Mouse (Mus musculus): ENCODE measurements around the gene Adarb1. TPM values are rescaled to one million over a fixed set of nuclear protein-coding genes. Genes with fewer than 3 reads are reported as not detected.
A peak's percentile ranks its signal among the peaks of the same experiment; 100 is the strongest.

The Adarb1 gene
- polyA plus RNA-seq, 1 experiment from 2014 or later = 5.1 TPM

GRCm38 (mm10) chr10:77430771-77431170 lies 12.7 kb upstream of the Adarb1 start:
- no peaks in the 10 kb centered on the region for H3K27me3 ChIP-seq (replicated peaks; ENCODE audit: low read depth, poor library complexity, severe bottlenecking)
- H3K9me3 ChIP-seq = no peaks in the 10 kb centered on the region
- no peak overlapping the region for H3K27ac ChIP-seq (replicated peaks)
- H3K36me3 ChIP-seq (replicated peaks) = no peaks in the 10 kb centered on the region
- peaks cover 12% of the 10 kb centered on the region for H3K4me1 ChIP-seq
- DNase-seq (ENCODE audit: low spot score) = no peak
- H3K4me3 ChIP-seq = no peak overlapping the region

DNA sequence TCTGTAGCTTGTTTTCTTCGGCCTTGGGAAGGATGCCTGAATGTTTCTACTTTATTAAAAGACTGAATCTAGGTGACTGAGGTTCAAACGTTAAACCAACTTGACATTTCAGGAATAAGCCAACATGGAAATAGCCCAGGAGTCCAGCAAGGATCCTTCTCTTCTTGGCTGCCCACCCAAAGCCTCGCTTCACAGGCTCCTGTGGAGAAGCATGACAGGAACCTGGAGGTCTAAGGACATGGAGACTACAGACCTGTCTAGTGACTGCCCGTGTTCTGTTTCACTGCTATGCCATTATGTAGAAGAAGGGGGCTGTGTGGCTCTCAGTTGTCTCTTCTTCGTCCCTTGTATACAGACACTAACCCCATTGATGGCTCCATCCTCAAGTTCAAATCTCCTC lies 11.9 kb upstream of the Adarb1 start:
- no peak for DNase-seq (ENCODE audit: low spot score)
- Histone ChIP-seq H3K27me3 (replicated peaks; ENCODE audit: low read depth, poor library complexity, severe bottlenecking) (no peaks in the 10 kb centered on the region), H3K4me3 (no peak overlapping the region), H3K4me1 (peaks cover 7% of the 10 kb centered on the region), H3K36me3 (replicated peaks) (no peaks in the 10 kb centered on the region), H3K27ac (replicated peaks) (no peak overlapping the region), H3K9me3 (no peaks in the 10 kb centered on the region)
- WGBS = 83% methylated on average over 5 of the region's 5 CpGs

- Histone ChIP-seq H3K27ac (replicated peaks) (no peak overlapping the region), H3K4me1 (no peaks in the 10 kb centered on the region), H3K9me3 (no peaks in the 10 kb centered on the region), H3K27me3 (replicated peaks; ENCODE audit: low read depth, poor library complexity, severe bottlenecking) (no peaks in the 10 kb centered on the region), H3K36me3 (replicated peaks) (no peaks in the 10 kb centered on the region), H3K4me3 (no peak overlapping the region)
- DNase-seq (ENCODE audit: low spot score) = no peak
- 64% methylated on average over 2 of the region's 2 CpGs for WGBS
Observed at GRCm38 (mm10) chr10:77427610-77428009, 9.5 kb upstream of the Adarb1 start.

DNA sequence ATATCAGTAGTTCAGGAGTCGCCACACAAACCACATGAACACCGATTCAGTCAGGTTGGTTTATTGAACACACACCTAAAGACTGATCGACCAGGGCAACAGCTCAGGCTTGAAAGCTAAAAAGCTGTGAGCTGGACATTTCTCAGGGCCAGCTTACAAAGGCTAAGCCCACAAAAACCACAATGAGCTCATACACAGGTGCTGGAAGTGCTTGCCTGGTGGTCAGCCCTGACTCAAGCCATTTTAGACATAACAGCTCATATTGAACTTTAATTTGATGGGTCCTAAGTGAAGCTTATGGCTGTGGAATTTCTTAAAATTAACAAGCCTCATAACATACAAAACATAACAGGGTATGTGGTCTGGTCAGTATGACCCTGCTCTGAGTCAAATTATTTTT lies 2.1 kb upstream of the Adarb1 start:
- Histone ChIP-seq H3K27ac (replicated peaks) (no peak overlapping the region), H3K36me3 (replicated peaks) (no peaks in the 10 kb centered on the region), H3K4me1 (peaks cover 20% of the 10 kb centered on the region), H3K9me3 (0 out of 2 replicates have a peak, but pooled peaks cover 2% of the 10 kb centered on the region), H3K4me3 (no peak overlapping the region), H3K27me3 (replicated peaks; ENCODE audit: low read depth, poor library complexity, severe bottlenecking) (peaks cover 25% of the 10 kb centered on the region)
- DNase-seq (ENCODE audit: low spot score) = no peak
- 93% methylated on average over 3 of the region's 3 CpGs for WGBS

GRCm38 (mm10) chr10:77417240-77418102 lies 599 bp downstream of the Adarb1 start:
- WGBS = under 1% methylated on average over 70 of the region's 70 CpGs
- Histone ChIP-seq H3K4me3 (peak overlapping the region; percentile 75), H3K9me3 (0 out of 2 replicates have a peak, but pooled peaks cover 2% of the 10 kb centered on the region), H3K36me3 (replicated peaks) (no peaks in the 10 kb centered on the region), H3K27me3 (replicated peaks; ENCODE audit: low read depth, poor library complexity, severe bottlenecking) (peaks cover 29% of the 10 kb centered on the region), H3K27ac (replicated peaks) (peak overlapping the region; percentile 88), H3K4me1 (peaks cover 27% of the 10 kb centered on the region)
- DNase-seq (ENCODE audit: low spot score) = peak; percentile 64

DNA sequence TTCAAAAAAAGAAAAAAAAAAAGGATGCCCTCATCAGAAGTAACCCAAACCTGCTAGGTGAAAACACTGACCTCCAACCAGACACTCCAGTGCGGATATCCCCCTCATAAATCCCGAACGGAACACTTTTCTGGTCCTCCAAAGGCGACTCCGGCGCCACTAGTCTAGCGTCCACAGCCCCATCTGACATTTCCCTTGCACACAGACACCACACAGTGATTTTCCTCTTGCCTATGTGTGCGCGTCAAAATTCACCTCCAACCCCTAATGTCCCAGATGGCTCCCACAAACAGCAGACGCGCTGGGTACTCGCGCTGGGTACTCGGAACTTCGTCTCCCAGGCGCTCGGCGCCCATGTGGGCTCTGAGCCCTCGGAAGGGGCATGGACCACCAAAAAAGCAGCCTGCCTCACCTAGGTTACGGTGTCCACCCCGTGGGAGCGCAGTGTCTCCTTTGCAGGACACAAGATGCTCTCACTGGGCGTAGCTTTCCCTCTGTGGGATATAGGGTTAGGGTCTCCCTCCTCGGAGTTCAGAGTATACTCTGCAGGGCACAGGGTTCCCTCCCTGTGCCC lies 1.3 kb downstream of the Adarb1 start:
- Histone ChIP-seq H3K27ac (replicated peaks) (no peak overlapping the region), H3K4me1 (peaks cover 27% of the 10 kb centered on the region), H3K36me3 (replicated peaks) (no peaks in the 10 kb centered on the region), H3K4me3 (peak overlapping the region; percentile 75), H3K9me3 (0 out of 2 replicates have a peak, but pooled peaks cover 2% of the 10 kb centered on the region), H3K27me3 (replicated peaks; ENCODE audit: low read depth, poor library complexity, severe bottlenecking) (peaks cover 29% of the 10 kb centered on the region)
- DNase-seq (ENCODE audit: low spot score) = no peak
- WGBS = 6% methylated on average over 24 of the region's 24 CpGs

GRCm38 (mm10) chr10:77415867-77416266 lies 2.2 kb downstream of the Adarb1 start:
- Histone ChIP-seq H3K4me1 (peaks cover 27% of the 10 kb centered on the region), H3K4me3 (no peak overlapping the region), H3K9me3 (0 out of 2 replicates have a peak, but pooled peaks cover 2% of the 10 kb centered on the region), H3K27ac (replicated peaks) (no peak overlapping the region), H3K27me3 (replicated peaks; ENCODE audit: low read depth, poor library complexity, severe bottlenecking) (peaks cover 29% of the 10 kb centered on the region), H3K36me3 (replicated peaks) (no peaks in the 10 kb centered on the region)
- WGBS = 86% methylated on average over 5 of the region's 5 CpGs
- DNase-seq (ENCODE audit: low spot score) = no peak

GRCm38 (mm10) chr10:77413791-77414190 lies 4.3 kb downstream of the Adarb1 start:
- no peak for DNase-seq (ENCODE audit: low spot score)
- H3K36me3 ChIP-seq (replicated peaks) = no peaks in the 10 kb centered on the region
- H3K9me3 ChIP-seq = no peaks in the 10 kb centered on the region
- H3K27me3 ChIP-seq (replicated peaks; ENCODE audit: low read depth, poor library complexity, severe bottlenecking) = peaks cover 29% of the 10 kb centered on the region
- 61% methylated on average over 2 of the region's 2 CpGs for WGBS
- H3K4me3 ChIP-seq = no peak overlapping the region
- no peak overlapping the region for H3K27ac ChIP-seq (replicated peaks)
- H3K4me1 ChIP-seq = peaks cover 26% of the 10 kb centered on the region

GRCm38 (mm10) chr10:77409154-77409553 lies 8.9 kb downstream of the Adarb1 start:
- no peaks in the 10 kb centered on the region for H3K36me3 ChIP-seq (replicated peaks)
- H3K9me3 ChIP-seq = no peaks in the 10 kb centered on the region
- 69% methylated on average over 2 of the region's 2 CpGs for WGBS
- H3K4me1 ChIP-seq = peaks cover 8% of the 10 kb centered on the region
- no peak overlapping the region for H3K27ac ChIP-seq (replicated peaks)
- DNase-seq (ENCODE audit: low spot score) = no peak
- H3K27me3 ChIP-seq (replicated peaks; ENCODE audit: low read depth, poor library complexity, severe bottlenecking) = no peaks in the 10 kb centered on the region; the same call in 1 of the 2 replicates
- H3K4me3 ChIP-seq = no peak overlapping the region

DNA sequence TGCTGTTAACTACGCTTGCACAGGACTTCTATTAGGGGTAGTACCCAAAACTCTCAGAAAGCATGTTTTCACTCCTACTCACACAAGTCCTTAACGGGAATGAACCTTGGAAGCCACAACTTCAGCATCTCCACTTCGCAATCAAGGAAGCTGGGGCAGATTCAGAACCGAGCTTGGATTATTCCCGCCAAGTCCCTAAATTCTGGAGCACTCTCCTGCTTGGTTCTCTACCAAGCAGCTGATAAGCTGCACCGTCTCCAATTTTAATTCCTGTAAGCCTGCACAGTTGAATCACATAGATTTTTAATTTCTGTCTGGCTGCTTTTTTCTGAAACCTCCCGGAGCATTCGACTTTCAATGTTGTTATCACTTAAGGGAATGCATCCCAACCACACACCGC lies 9.8 kb downstream of the Adarb1 start:
- Histone ChIP-seq H3K9me3 (no peaks in the 10 kb centered on the region), H3K4me3 (no peak overlapping the region), H3K27ac (replicated peaks) (no peak overlapping the region), H3K27me3 (replicated peaks; ENCODE audit: low read depth, poor library complexity, severe bottlenecking) (no peaks in the 10 kb centered on the region), H3K36me3 (replicated peaks) (no peaks in the 10 kb centered on the region), H3K4me1 (peaks cover 2% of the 10 kb centered on the region; the same call in 1 of the 2 replicates)
- no peak for DNase-seq (ENCODE audit: low spot score)
- 88% methylated on average over 9 of the region's 9 CpGs for WGBS

GRCm38 (mm10) chr10:77406486-77406885 lies 11.6 kb downstream of the Adarb1 start:
- Histone ChIP-seq H3K4me1 (no peaks in the 10 kb centered on the region), H3K4me3 (no peak overlapping the region), H3K9me3 (no peaks in the 10 kb centered on the region), H3K36me3 (replicated peaks) (no peaks in the 10 kb centered on the region), H3K27me3 (replicated peaks; ENCODE audit: low read depth, poor library complexity, severe bottlenecking) (no peaks in the 10 kb centered on the region), H3K27ac (replicated peaks) (no peak overlapping the region)
- WGBS = 86% methylated on average over 6 of the region's 6 CpGs
- no peak for DNase-seq (ENCODE audit: low spot score)

- no peak overlapping the region for H3K4me3 ChIP-seq
- 82% methylated on average over 1 of the region's 1 CpGs for WGBS
- H3K4me1 ChIP-seq = no peaks in the 10 kb centered on the region
- no peak for DNase-seq (ENCODE audit: low spot score)
- no peaks in the 10 kb centered on the region for H3K9me3 ChIP-seq
- H3K27ac ChIP-seq (replicated peaks) = no peak overlapping the region
- no peaks in the 10 kb centered on the region for H3K36me3 ChIP-seq (replicated peaks)
- no peaks in the 10 kb centered on the region for H3K27me3 ChIP-seq (replicated peaks; ENCODE audit: low read depth, poor library complexity, severe bottlenecking)
Observed at GRCm38 (mm10) chr10:77402463-77402862, 15.6 kb downstream of the Adarb1 start.

GRCm38 (mm10) chr10:77401039-77401438 lies 17.0 kb downstream of the Adarb1 start:
- H3K4me3 ChIP-seq = no peak overlapping the region
- H3K36me3 ChIP-seq (replicated peaks) = no peaks in the 10 kb centered on the region
- no peak for DNase-seq (ENCODE audit: low spot score)
- no peaks in the 10 kb centered on the region for H3K9me3 ChIP-seq
- no peaks in the 10 kb centered on the region for H3K27me3 ChIP-seq (replicated peaks; ENCODE audit: low read depth, poor library complexity, severe bottlenecking)
- H3K27ac ChIP-seq (replicated peaks) = no peak overlapping the region
- 92% methylated on average over 6 of the region's 6 CpGs for WGBS
- H3K4me1 ChIP-seq = no peaks in the 10 kb centered on the region
